Mouse (Mus musculus): ENCODE measurements around the gene Ube2e2. TPM values are rescaled to one million over a fixed set of nuclear protein-coding genes. Genes with fewer than 3 reads are reported as not detected.
"Not testable (repeated sequence)": the region's sequence is repeated elsewhere in the genome, so short reads cannot be mapped to it uniquely, and the experiment has no call there.

The Ube2e2 gene
- polyA plus RNA-seq, 1 experiment from 2014 or later = 16.8 TPM

DNA sequence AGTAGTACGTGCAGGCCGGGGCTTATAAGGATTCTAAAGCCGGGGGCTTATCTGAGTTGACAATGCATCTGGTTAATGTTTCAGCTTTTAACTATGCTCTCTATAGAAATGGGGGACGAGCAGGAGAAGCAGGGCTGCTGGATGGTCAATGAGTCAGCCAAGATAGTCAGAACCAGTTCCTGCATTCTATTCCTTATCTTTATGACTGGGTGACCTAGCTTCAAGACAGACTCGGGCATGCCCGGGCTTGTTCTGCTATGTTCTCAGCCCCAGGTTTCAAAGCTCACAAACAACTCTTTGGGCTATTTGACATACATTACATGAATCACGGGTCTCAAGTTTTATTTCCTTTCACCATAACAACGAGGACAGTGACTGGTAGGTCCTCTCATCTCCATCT lies 329.1 kb downstream of the Ube2e2 start:
- not testable (repeated sequence) for ATAC-seq (replicated peaks; ENCODE audit: low FRiP score); H3K4me3 ChIP-seq (ENCODE audit: low read depth, low read length); H3K27ac ChIP-seq (ENCODE audit: low read depth, low read length); H3K4me2 ChIP-seq; H3K4me1 ChIP-seq (replicated peaks; ENCODE audit: control insufficient read depth, insufficient read depth, low read length); DNase-seq (ENCODE audit: low spot score); H3K9me3 ChIP-seq (ENCODE audit: control insufficient read depth, low read length); H3K27me3 ChIP-seq (replicated peaks; ENCODE audit: control insufficient read depth, insufficient read depth, low read length); H3K9ac ChIP-seq (ENCODE audit: low read depth, low read length); H3K36me3 ChIP-seq (ENCODE audit: control insufficient read depth, insufficient read depth, low read length)
- WGBS = 55% methylated on average over 8 of the region's 8 CpGs

DNA sequence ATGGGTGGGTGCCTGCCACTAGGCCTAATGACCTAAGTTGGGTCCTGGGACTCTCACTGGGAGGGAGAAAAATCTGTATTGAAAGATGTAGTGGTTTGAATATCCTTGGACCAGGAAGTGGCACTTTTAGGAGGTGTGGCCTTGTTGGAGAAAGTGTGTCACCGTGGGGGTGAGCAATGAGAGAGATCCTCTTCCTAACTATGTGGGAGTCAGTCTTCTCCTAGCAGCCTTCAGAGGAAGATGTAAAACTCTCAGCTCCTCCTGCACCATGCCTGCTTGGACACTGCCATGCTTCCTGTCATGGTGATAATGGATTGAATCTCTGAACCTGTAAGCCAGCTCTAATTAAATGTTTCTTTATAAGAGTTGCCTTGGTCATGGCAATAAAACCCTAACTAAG lies 338.8 kb downstream of the Ube2e2 start:
- Histone ChIP-seq H3K4me3 (ENCODE audit: low read depth, low read length) (no peak overlapping the region), H3K36me3 (ENCODE audit: control insufficient read depth, insufficient read depth, low read length) (no peaks in the 10 kb centered on the region), H3K27me3 (replicated peaks; ENCODE audit: control insufficient read depth, insufficient read depth, low read length) (no peaks in the 10 kb centered on the region), H3K9me3 (ENCODE audit: control insufficient read depth, low read length) (no peaks in the 10 kb centered on the region), H3K27ac (ENCODE audit: low read depth, low read length) (no peak overlapping the region), H3K4me2 (no peak overlapping the region), H3K4me1 (replicated peaks; ENCODE audit: control insufficient read depth, insufficient read depth, low read length) (no peaks in the 10 kb centered on the region), H3K9ac (ENCODE audit: low read depth, low read length) (no peak overlapping the region)
- no peak for DNase-seq (ENCODE audit: low spot score)
- WGBS = 41% methylated on average over 1 of the region's 1 CpGs
- ATAC-seq (replicated peaks; ENCODE audit: low FRiP score) = no peak

DNA sequence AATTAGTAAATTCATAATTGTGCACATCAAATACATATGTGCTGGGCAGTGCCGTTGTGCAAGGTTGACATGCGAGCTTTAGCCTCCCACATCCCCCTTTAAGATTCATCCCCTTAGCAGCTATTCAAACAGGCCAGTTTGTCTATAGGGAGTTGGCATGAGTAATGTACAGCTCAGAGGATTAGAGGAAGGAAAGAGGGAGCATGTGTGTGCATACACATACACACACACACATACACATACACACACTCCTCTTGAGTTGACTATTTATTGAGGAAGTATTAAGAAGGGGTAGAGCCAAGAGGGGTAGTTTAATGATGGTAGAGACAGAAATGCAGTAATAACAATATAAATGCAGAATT lies 339.5 kb downstream of the Ube2e2 start:
- Histone ChIP-seq H3K9me3 (ENCODE audit: control insufficient read depth, low read length) (no peaks in the 10 kb centered on the region), H3K4me1 (replicated peaks; ENCODE audit: control insufficient read depth, insufficient read depth, low read length) (no peaks in the 10 kb centered on the region), H3K36me3 (ENCODE audit: control insufficient read depth, insufficient read depth, low read length) (no peaks in the 10 kb centered on the region), H3K4me2 (no peak overlapping the region), H3K27ac (ENCODE audit: low read depth, low read length) (no peak overlapping the region), H3K9ac (ENCODE audit: low read depth, low read length) (no peak overlapping the region), H3K27me3 (replicated peaks; ENCODE audit: control insufficient read depth, insufficient read depth, low read length) (no peaks in the 10 kb centered on the region), H3K4me3 (ENCODE audit: low read depth, low read length) (no peak overlapping the region)
- WGBS = 84% methylated on average over 2 of the region's 2 CpGs
- ATAC-seq (replicated peaks; ENCODE audit: low FRiP score) (no peak), DNase-seq (ENCODE audit: low spot score) (no peak)

DNA sequence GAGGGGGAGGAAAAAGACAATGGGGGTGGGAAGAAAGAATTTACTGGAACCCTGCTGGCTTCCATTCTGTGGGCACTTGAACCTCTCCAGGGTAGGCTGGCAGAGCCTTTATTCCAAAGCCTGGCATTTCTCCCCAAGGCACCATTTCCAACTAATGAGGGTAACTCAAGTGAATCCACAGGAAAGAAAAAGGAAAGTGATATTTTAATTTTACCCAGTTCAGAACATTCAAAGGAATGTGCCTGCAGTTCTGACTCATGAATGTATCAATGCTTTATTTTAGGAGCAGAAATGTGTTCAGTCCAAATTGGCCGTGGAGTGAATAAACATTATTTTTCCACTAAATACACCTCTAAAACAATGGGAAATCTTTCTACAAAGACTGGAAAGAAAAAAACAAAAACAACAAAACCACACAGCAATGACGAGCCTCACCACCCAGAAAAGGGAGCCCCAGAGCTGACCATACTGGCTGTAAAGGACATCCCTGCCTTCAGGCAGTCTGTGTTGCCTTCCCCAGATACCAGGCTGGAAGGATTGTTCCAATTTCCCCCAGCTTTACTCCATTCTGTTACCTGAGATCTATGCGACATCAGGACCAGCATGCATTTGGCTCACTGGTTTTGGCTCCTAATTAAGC lies 340.0 kb downstream of the Ube2e2 start:
- no peaks in the 10 kb centered on the region for H3K27me3 ChIP-seq (replicated peaks; ENCODE audit: control insufficient read depth, insufficient read depth, low read length)
- no peaks in the 10 kb centered on the region for H3K4me1 ChIP-seq (replicated peaks; ENCODE audit: control insufficient read depth, insufficient read depth, low read length)
- H3K36me3 ChIP-seq (ENCODE audit: control insufficient read depth, insufficient read depth, low read length) = no peaks in the 10 kb centered on the region
- H3K9ac ChIP-seq (ENCODE audit: low read depth, low read length) = no peak overlapping the region
- 82% methylated on average over 3 of the region's 3 CpGs for WGBS
- ATAC-seq (replicated peaks; ENCODE audit: low FRiP score) (no peak), DNase-seq (ENCODE audit: low spot score) (no peak)
- no peak overlapping the region for H3K4me3 ChIP-seq (ENCODE audit: low read depth, low read length)
- H3K27ac ChIP-seq (ENCODE audit: low read depth, low read length) = no peak overlapping the region
- no peak overlapping the region for H3K4me2 ChIP-seq
- no peaks in the 10 kb centered on the region for H3K9me3 ChIP-seq (ENCODE audit: control insufficient read depth, low read length)

DNA sequence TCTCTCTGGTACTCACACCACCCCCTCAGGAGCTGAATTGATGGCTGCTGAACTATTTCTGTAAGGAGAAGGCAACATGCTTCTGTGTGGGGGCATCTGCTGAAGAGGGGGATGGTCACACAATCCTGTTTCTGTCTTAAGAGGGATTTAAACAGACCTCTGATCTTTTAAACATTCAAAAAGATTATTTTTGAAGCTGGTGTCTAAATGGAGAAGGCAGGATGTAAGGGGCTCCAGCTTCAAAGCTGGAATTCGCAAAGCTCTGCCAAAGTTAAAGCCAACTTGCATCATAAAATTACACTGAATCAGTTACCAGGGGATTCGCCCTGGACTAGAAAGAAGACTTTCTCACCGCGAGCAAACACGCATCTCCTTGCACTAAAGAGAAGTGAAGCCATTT lies 346.5 kb downstream of the Ube2e2 start:
- DNase-seq (ENCODE audit: low spot score) = no peak
- Histone ChIP-seq H3K9ac (ENCODE audit: low read depth, low read length) (no peak overlapping the region), H3K4me3 (ENCODE audit: low read depth, low read length) (no peak overlapping the region), H3K36me3 (ENCODE audit: control insufficient read depth, insufficient read depth, low read length) (no peaks in the 10 kb centered on the region), H3K9me3 (ENCODE audit: control insufficient read depth, low read length) (no peaks in the 10 kb centered on the region), H3K4me2 (no peak overlapping the region), H3K27ac (ENCODE audit: low read depth, low read length) (no peak overlapping the region), H3K4me1 (replicated peaks; ENCODE audit: control insufficient read depth, insufficient read depth, low read length) (no peaks in the 10 kb centered on the region), H3K27me3 (replicated peaks; ENCODE audit: control insufficient read depth, insufficient read depth, low read length) (no peaks in the 10 kb centered on the region)
- 68% methylated on average over 5 of the region's 5 CpGs for WGBS
- no peak for ATAC-seq (replicated peaks; ENCODE audit: low FRiP score)

DNA sequence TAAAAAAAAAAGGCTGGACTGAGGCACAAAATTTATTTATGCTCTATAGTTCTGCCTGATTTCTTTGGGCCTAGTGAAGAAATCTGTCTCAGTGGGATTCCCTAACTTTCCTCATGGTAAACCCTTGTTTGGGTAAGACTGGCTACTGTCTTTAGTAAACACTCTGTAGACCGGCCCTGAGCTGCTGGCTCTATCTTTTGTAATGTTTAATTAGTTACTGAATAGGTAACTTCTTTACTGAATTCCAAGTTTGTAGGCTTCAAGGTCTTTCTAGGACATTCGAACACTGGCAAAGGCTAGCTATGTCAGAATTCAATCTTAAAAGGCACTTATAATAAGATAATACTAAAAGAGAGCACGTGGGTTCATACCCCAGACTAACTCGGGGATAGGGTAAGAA lies 355.0 kb downstream of the Ube2e2 start:
- WGBS = 81% methylated on average over 4 of the region's 4 CpGs
- H3K4me1 ChIP-seq (replicated peaks; ENCODE audit: control insufficient read depth, insufficient read depth, low read length) = not testable (repeated sequence)

DNA sequence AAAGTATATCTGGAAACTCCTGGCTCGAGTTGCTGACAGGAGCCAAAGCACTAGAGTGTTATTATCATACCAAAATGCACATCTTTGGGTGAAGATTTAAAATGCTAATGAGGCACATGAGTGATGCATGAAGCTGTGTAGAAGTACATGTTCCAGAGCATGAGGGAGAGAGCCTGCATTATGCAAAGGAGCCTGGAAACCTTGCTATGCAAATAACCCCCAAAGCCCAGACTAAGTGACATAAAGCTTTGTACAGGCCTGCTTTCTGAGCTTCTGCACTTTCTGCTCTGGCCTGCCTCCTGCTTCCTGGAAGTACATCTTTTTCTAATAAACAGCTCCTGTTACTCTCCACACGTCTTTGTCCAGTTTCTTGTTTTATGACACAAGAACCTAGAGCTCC lies 363.2 kb downstream of the Ube2e2 start:
- H3K36me3 ChIP-seq (ENCODE audit: control insufficient read depth, insufficient read depth, low read length) = no peaks in the 10 kb centered on the region
- no peaks in the 10 kb centered on the region for H3K4me1 ChIP-seq (replicated peaks; ENCODE audit: control insufficient read depth, insufficient read depth, low read length)
- no peak overlapping the region for H3K27ac ChIP-seq (ENCODE audit: low read depth, low read length)
- no peak overlapping the region for H3K4me3 ChIP-seq (ENCODE audit: low read depth, low read length)
- H3K9ac ChIP-seq (ENCODE audit: low read depth, low read length) = no peak overlapping the region
- no peak for ATAC-seq (replicated peaks; ENCODE audit: low FRiP score)
- H3K27me3 ChIP-seq (replicated peaks; ENCODE audit: control insufficient read depth, insufficient read depth, low read length) = no peaks in the 10 kb centered on the region
- H3K4me2 ChIP-seq = no peak overlapping the region
- no peak for DNase-seq (ENCODE audit: low spot score)
- H3K9me3 ChIP-seq (ENCODE audit: control insufficient read depth, low read length) = no peaks in the 10 kb centered on the region
- 68% methylated on average over 2 of the region's 2 CpGs for WGBS

More for the DNA sequence above, 355.0 kb downstream of the Ube2e2 start:
- H3K4me2 ChIP-seq; H3K9me3 ChIP-seq (ENCODE audit: control insufficient read depth, low read length); H3K4me3 ChIP-seq (ENCODE audit: low read depth, low read length); H3K27me3 ChIP-seq (replicated peaks; ENCODE audit: control insufficient read depth, insufficient read depth, low read length); DNase-seq (ENCODE audit: low spot score); ATAC-seq (replicated peaks; ENCODE audit: low FRiP score); H3K9ac ChIP-seq (ENCODE audit: low read depth, low read length); H3K27ac ChIP-seq (ENCODE audit: low read depth, low read length); H3K36me3 ChIP-seq (ENCODE audit: control insufficient read depth, insufficient read depth, low read length): not testable (repeated sequence)

DNA sequence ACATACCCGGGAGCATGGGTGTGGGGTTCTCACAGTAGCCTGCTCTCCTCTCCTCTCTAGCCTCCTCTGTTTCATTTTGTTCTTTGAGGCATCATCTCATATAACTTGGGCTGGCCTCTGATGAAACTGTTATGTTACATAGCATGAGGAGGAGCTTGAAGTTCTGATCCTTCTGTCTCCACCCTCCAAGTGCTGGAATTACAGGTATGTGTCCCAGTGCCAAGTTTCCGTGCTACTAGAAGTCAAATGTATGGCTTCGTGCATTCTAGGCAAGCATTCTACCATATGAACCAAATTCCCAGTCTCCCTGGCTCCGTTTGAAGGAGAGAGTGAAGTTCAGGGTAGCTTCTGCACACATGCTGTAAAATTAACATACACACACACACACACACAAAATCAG lies 363.6 kb downstream of the Ube2e2 start:
- DNase-seq (ENCODE audit: low spot score) (no peak), ATAC-seq (replicated peaks; ENCODE audit: low FRiP score) (no peak)
- Histone ChIP-seq H3K9me3 (ENCODE audit: control insufficient read depth, low read length) (no peaks in the 10 kb centered on the region), H3K27ac (ENCODE audit: low read depth, low read length) (no peak overlapping the region), H3K27me3 (replicated peaks; ENCODE audit: control insufficient read depth, insufficient read depth, low read length) (no peaks in the 10 kb centered on the region), H3K36me3 (ENCODE audit: control insufficient read depth, insufficient read depth, low read length) (no peaks in the 10 kb centered on the region), H3K4me1 (replicated peaks; ENCODE audit: control insufficient read depth, insufficient read depth, low read length) (no peaks in the 10 kb centered on the region), H3K4me3 (ENCODE audit: low read depth, low read length) (no peak overlapping the region), H3K4me2 (no peak overlapping the region), H3K9ac (ENCODE audit: low read depth, low read length) (no peak overlapping the region)
- 78% methylated on average over 4 of the region's 4 CpGs for WGBS

Measured in liver, embryonic 11.5 days (tissue).